Mouse (Mus musculus): ENCODE results near the gene Gabrg2.

GRCm38 (mm10) chr11:41903661-41904060 lies 97.0 kb downstream of the Gabrg2 start:
- TF ChIP-seq MAX (IDR thresholded peaks at IDR 0.05; ENCODE audit: low read depth): no peak
- no peak for TF ChIP-seq POLR2A (IDR thresholded peaks at IDR 0.05; ENCODE audit: insufficient read length, low read depth)
- TF ChIP-seq USF1 (IDR thresholded peaks at IDR 0.05; ENCODE audit: low read depth): no peak
- TF ChIP-seq E2F4 (IDR thresholded peaks at IDR 0.05; ENCODE audit: insufficient read depth): no peak
- no peak for TF ChIP-seq MYOG (IDR thresholded peaks at IDR 0.05; ENCODE audit: control insufficient read depth in 1 of 3, insufficient read depth in 1 of 3, insufficient read length in 2 of 3, low read depth in 2 of 3)
- no peak for TF ChIP-seq REST (IDR thresholded peaks at IDR 0.05; ENCODE audit: insufficient read depth, insufficient read length)
- TF ChIP-seq TCF12 (IDR thresholded peaks at IDR 0.05; ENCODE audit: insufficient read depth, poor library complexity, severe bottlenecking): no peak
- TF ChIP-seq CEBPB (IDR thresholded peaks at IDR 0.05; ENCODE audit: insufficient read depth, poor library complexity, severe bottlenecking): no peak
